Mouse (Mus musculus): Measurements from ENCODE around the gene BC048403.
"Not testable (repeated sequence)": the region's sequence is repeated elsewhere in the genome, so short reads cannot be mapped to it uniquely, and the experiment has no call there.

Gene BC048403

GRCm38 (mm10) chr10:121756677-121757076, 16.9 kb downstream of the BC048403 start:
- no peak for DNase-seq (ENCODE audit: low read depth, low spot score)

GRCm38 (mm10) chr10:121759095-121759494, 19.4 kb downstream of the BC048403 start:
- no peak for DNase-seq (ENCODE audit: low read depth, low spot score)

GRCm38 (mm10) chr10:121762141-121762540, 22.4 kb downstream of the BC048403 start:
- DNase-seq (ENCODE audit: low read depth, low spot score): no peak

- no peak for DNase-seq (ENCODE audit: low read depth, low spot score)
Observed at GRCm38 (mm10) chr10:121763191-121763590, 23.5 kb downstream of the BC048403 start.

GRCm38 (mm10) chr10:121764469-121765173, 24.9 kb downstream of the BC048403 start:
- DNase-seq (ENCODE audit: low read depth, low spot score): no peak

GRCm38 (mm10) chr10:121765174-121766057, 25.7 kb downstream of the BC048403 start:
- DNase-seq (ENCODE audit: low read depth, low spot score): no peak

- not testable (repeated sequence) for DNase-seq (ENCODE audit: low read depth, low spot score)
Observed at GRCm38 (mm10) chr10:121767295-121767694, 27.6 kb downstream of the BC048403 start.

GRCm38 (mm10) chr10:121769711-121770110, 30.0 kb downstream of the BC048403 start:
- no peak for DNase-seq (ENCODE audit: low read depth, low spot score)

- DNase-seq (ENCODE audit: low read depth, low spot score): no peak
Observed at GRCm38 (mm10) chr10:121770624-121771577, 31.2 kb downstream of the BC048403 start.

GRCm38 (mm10) chr10:121773813-121774212, 34.1 kb downstream of the BC048403 start:
- DNase-seq (ENCODE audit: low read depth, low spot score): no peak

GRCm38 (mm10) chr10:121775990-121776389, 36.3 kb downstream of the BC048403 start:
- no peak for DNase-seq (ENCODE audit: low read depth, low spot score)

GRCm38 (mm10) chr10:121781159-121781558, 41.4 kb downstream of the BC048403 start:
- DNase-seq (ENCODE audit: low read depth, low spot score): no peak

- DNase-seq (ENCODE audit: low read depth, low spot score): no peak
Observed at GRCm38 (mm10) chr10:121788536-121788935, 48.8 kb downstream of the BC048403 start.

GRCm38 (mm10) chr10:121790078-121790477, 50.3 kb downstream of the BC048403 start:
- DNase-seq (ENCODE audit: low read depth, low spot score): no peak

GRCm38 (mm10) chr10:121792661-121793060, 52.9 kb downstream of the BC048403 start:
- DNase-seq (ENCODE audit: low read depth, low spot score): no peak

GRCm38 (mm10) chr10:121794486-121794885, 54.7 kb downstream of the BC048403 start:
- no peak for DNase-seq (ENCODE audit: low read depth, low spot score)

- no peak for DNase-seq (ENCODE audit: low read depth, low spot score)
Observed at GRCm38 (mm10) chr10:121796027-121796802, 56.5 kb downstream of the BC048403 start.

GRCm38 (mm10) chr10:121800041-121800440, 60.3 kb downstream of the BC048403 start:
- DNase-seq (ENCODE audit: low read depth, low spot score): no peak

Measured in retina, postnatal 7 days (tissue).